Mouse (Mus musculus) adrenal gland, postnatal 4 days (tissue): ENCODE data around the gene Fibp. TPM values are rescaled to one million over a fixed set of nuclear protein-coding genes. Genes with fewer than 3 reads are reported as not detected.

ENCODE experiments used
- total RNA-seq, 2 experiments: library from RNA; stranded (reverse); gene quantifications; 2 replicates each; pipeline ENCODE4 v1.2.3; 2021

Gene Fibp
- total RNA-seq, 2 experiments from 2014 or later = 134 to 137 TPM

Other genes with a start within 250 kb of the Fibp start
- 10 to 100 TPM; 35.0 to 39.4 TPM for gene Pacs1, start 187.5 kb upstream of the Fibp start, total RNA-seq
- 100 to 1,000 TPM; 210 to 224 TPM for gene Sf3b2, start 165.2 kb upstream of the Fibp start, total RNA-seq
- gene Gal3st3, start 162.3 kb upstream of the Fibp start, total RNA-seq = under 1 TPM; 0.45 to 0.67 TPM
- gene Catsper1, start 124.9 kb upstream of the Fibp start, total RNA-seq = not detected
- 1 to 10 TPM; 2.6 to 3.4 TPM for gene Cst6, start 111.0 kb upstream of the Fibp start, total RNA-seq
- 10 to 100 TPM; 36.5 to 42.2 TPM for gene Eif1ad, start 93.9 kb upstream of the Fibp start, total RNA-seq
- 100 to 1,000 TPM; 153 to 164 TPM for gene Banf1, start 93.4 kb upstream of the Fibp start, total RNA-seq
- gene Sart1, start 71.9 kb upstream of the Fibp start, total RNA-seq = 100 to 1,000 TPM in 1 of 2 experiments, 10 to 100 TPM in 1; 98.7 to 123 TPM
- not detected for gene Tsga10ip, start 58.1 kb upstream of the Fibp start, total RNA-seq
- gene Drap1, start 35.6 kb upstream of the Fibp start, total RNA-seq = 100 to 1,000 TPM; 236 to 266 TPM
- gene AI837181, start 35.5 kb upstream of the Fibp start, total RNA-seq = 10 to 100 TPM; 55.1 to 56.7 TPM
- under 1 TPM in 1 of 2 experiments, not detected in 1; 0.20 TPM for gene Fosl1, start 13.1 kb upstream of the Fibp start, total RNA-seq
- gene Ccdc85b, start 2.7 kb upstream of the Fibp start, total RNA-seq = 10 to 100 TPM; 10.4 to 10.6 TPM
- gene Ctsw, start 7.9 kb downstream of the Fibp start, total RNA-seq = 1 to 10 TPM in 1 of 2 experiments, under 1 TPM in 1; 0.67 to 1.3 TPM
- 10 to 100 TPM; 80.0 to 88.0 TPM for gene Efemp2, start 13.3 kb downstream of the Fibp start, total RNA-seq
- 10 to 100 TPM; 24.9 to 29.8 TPM for gene Mus81, start 27.8 kb downstream of the Fibp start, total RNA-seq
- gene Cfl1, start 29.8 kb downstream of the Fibp start, total RNA-seq = 100 to 1,000 TPM; 789 to 859 TPM
- 1 to 10 TPM; 3.0 to 3.5 TPM for gene 1700020D05Rik, start 43.2 kb downstream of the Fibp start, total RNA-seq
- gene Snx32, start 49.9 kb downstream of the Fibp start, total RNA-seq = 10 to 100 TPM; 15.1 to 16.0 TPM
- gene Ovol1, start 100.0 kb downstream of the Fibp start, total RNA-seq = 1 to 10 TPM in 1 of 2 experiments, not detected in 1; 1.6 TPM
- gene Ap5b1, start 107.4 kb downstream of the Fibp start, total RNA-seq = 1 to 10 TPM; 6.0 to 8.9 TPM
- gene Rnaseh2c, start 141.3 kb downstream of the Fibp start, total RNA-seq = 100 to 1,000 TPM; 109 to 110 TPM
- 10 to 100 TPM; 69.0 to 83.1 TPM for gene Kat5, start 149.6 kb downstream of the Fibp start, total RNA-seq
- gene Rela, start 176.9 kb downstream of the Fibp start, total RNA-seq = 10 to 100 TPM; 71.0 to 73.6 TPM
- gene Sipa1, start 203.1 kb downstream of the Fibp start, total RNA-seq = 10 to 100 TPM; 85.0 to 90.1 TPM
- 10 to 100 TPM; 56.9 to 57.4 TPM for gene Map3k11, start 228.1 kb downstream of the Fibp start, total RNA-seq
- gene Pcnx3, start 228.3 kb downstream of the Fibp start, total RNA-seq = 100 to 1,000 TPM; 117 to 123 TPM
- not detected for gene Kcnk7, start 243.8 kb downstream of the Fibp start, total RNA-seq